Mouse (Mus musculus): ENCODE results near the gene 4921511M17Rik. TPM values are rescaled to one million over a fixed set of nuclear protein-coding genes. Genes with fewer than 3 reads are reported as not detected.
A peak's percentile ranks its signal among the peaks of the same experiment; 100 is the strongest.
"Not testable (repeated sequence)": the region's sequence is repeated elsewhere in the genome, so short reads cannot be mapped to it uniquely, and the experiment has no call there.

4921511M17Rik gene
- polyA plus RNA-seq (2012; rRNA removed), result not detected in 2 replicates

GRCm38 (mm10) chrX:154033727-154034126 is at the start of gene 4921511M17Rik:
Gene 4921511M17Rik (minus strand): TSS chrX:154033827.
- not testable (repeated sequence) for H3K4me3 ChIP-seq (ENCODE audit: insufficient read depth, low read depth, low read length); H3K27ac ChIP-seq (ENCODE audit: insufficient read depth, low read depth, low read length); H3K4me1 ChIP-seq (ENCODE audit: control insufficient read depth, insufficient read depth, low read length); DNase-seq; H3K36me3 ChIP-seq (ENCODE audit: control insufficient read depth, insufficient read depth, low read length); H3K27me3 ChIP-seq (replicated peaks; ENCODE audit: control insufficient read depth, insufficient read depth, low read length)

DNA sequence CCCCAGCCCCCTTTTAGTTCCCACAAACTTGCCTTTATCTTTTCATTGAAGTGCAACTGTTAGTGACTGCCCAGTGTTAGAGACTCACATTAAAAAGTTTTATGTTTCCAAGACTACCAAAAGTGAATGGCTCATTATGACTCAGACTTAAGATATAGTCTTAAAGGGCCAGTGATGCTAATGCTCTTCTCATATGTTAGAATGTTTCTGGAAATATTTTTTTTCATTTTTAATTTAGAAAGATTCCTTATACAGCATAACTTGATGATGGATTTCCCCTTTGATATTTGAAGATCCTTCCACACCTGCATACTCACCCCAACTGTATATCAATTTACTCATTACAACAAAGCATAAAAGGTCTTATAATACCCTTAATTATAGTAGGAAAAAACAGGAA is 21.3 kb upstream of the 4921511M17Rik start, which contains the start of gene Gm10057:
Gene Gm10057 (minus strand): TSS at position 101 of the 400 bp plus-strand sequence.
- not testable (repeated sequence) for H3K4me3 ChIP-seq (ENCODE audit: insufficient read depth, low read depth, low read length); H3K27me3 ChIP-seq (replicated peaks; ENCODE audit: control insufficient read depth, insufficient read depth, low read length); H3K27ac ChIP-seq (ENCODE audit: insufficient read depth, low read depth, low read length); H3K36me3 ChIP-seq (ENCODE audit: control insufficient read depth, insufficient read depth, low read length); H3K4me1 ChIP-seq (ENCODE audit: control insufficient read depth, insufficient read depth, low read length); DNase-seq

GRCm38 (mm10) chrX:154012540-154012939 is 21.1 kb downstream of the 4921511M17Rik start, which contains the start of gene Samt1:
Gene Samt1 (minus strand): TSS chrX:154012640.
- H3K27ac ChIP-seq (ENCODE audit: insufficient read depth, low read depth, low read length); H3K36me3 ChIP-seq (ENCODE audit: control insufficient read depth, insufficient read depth, low read length); DNase-seq; H3K4me3 ChIP-seq (ENCODE audit: insufficient read depth, low read depth, low read length); H3K27me3 ChIP-seq (replicated peaks; ENCODE audit: control insufficient read depth, insufficient read depth, low read length); H3K4me1 ChIP-seq (ENCODE audit: control insufficient read depth, insufficient read depth, low read length): not testable (repeated sequence)

- H3K36me3 ChIP-seq (ENCODE audit: control insufficient read depth, insufficient read depth, low read length); H3K4me3 ChIP-seq (ENCODE audit: insufficient read depth, low read depth, low read length); H3K27me3 ChIP-seq (replicated peaks; ENCODE audit: control insufficient read depth, insufficient read depth, low read length); H3K27ac ChIP-seq (ENCODE audit: insufficient read depth, low read depth, low read length); H3K4me1 ChIP-seq (ENCODE audit: control insufficient read depth, insufficient read depth, low read length); DNase-seq: not testable (repeated sequence)
- WGBS, result no CpG with 5 or more reads among the region's 2 CpGs
Measured at GRCm38 (mm10) chrX:153976914-153977313, 56.7 kb downstream of the 4921511M17Rik start.

DNA sequence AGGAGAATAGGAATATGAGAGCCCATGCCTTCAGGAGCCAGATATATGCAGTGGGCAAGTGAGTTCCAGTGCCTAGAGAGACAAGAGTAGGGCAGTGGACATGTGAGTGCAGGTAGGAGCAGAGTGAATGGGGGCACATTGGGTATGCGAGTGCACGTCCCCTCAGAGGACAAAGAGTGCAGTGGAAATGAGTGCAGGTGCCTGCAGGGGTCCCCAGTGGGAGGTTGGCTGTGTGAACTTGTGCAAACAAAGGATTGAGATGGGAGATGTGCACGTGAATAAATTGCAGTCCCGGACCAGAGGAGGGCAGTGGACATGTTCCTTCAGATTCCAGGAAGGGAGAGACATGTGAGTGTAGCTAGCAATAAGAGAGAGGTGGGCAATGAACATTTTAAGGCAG is 57.2 kb downstream of the 4921511M17Rik start:
- not testable (repeated sequence) for H3K4me3 ChIP-seq (ENCODE audit: insufficient read depth, low read depth, low read length); H3K27me3 ChIP-seq (replicated peaks; ENCODE audit: control insufficient read depth, insufficient read depth, low read length); DNase-seq; H3K4me1 ChIP-seq (ENCODE audit: control insufficient read depth, insufficient read depth, low read length); H3K36me3 ChIP-seq (ENCODE audit: control insufficient read depth, insufficient read depth, low read length); H3K27ac ChIP-seq (ENCODE audit: insufficient read depth, low read depth, low read length)
- WGBS, result 7% methylated on average over 4 of the region's 4 CpGs

DNA sequence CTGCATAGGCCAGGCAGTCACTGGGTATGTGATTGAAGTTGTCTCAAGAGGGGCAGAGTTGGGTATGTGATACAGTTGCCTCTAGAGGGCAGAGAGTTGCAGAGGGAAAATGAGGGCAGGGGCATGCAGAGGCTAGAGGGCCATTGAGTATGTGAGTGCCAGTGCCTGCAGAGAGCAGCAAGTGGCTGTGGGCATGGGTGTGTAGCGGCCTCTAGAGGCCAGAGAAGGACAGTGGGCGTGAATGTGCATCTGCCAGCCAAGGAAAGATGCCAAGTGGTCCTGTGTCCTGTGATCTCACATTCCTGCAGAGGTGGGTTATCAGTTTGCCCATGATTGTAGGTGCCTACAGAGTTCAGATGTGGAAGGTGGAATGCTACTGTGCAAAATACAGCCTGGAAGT is 59.2 kb downstream of the 4921511M17Rik start:
- Histone ChIP-seq H3K36me3 (ENCODE audit: control insufficient read depth, insufficient read depth, low read length) (no peaks in the 10 kb centered on the region), H3K4me1 (ENCODE audit: control insufficient read depth, insufficient read depth, low read length) (no peaks in the 10 kb centered on the region), H3K27me3 (replicated peaks; ENCODE audit: control insufficient read depth, insufficient read depth, low read length) (no peaks in the 10 kb centered on the region), H3K27ac (ENCODE audit: insufficient read depth, low read depth, low read length) (no peak overlapping the region), H3K4me3 (ENCODE audit: insufficient read depth, low read depth, low read length) (no peak overlapping the region)
- TF ChIP-seq CTCF (conservative IDR thresholded peaks at IDR 0.05; ENCODE audit: insufficient read depth, insufficient read length, low read depth, low read length), result no peak; the same call in 1 of the 2 replicates
- TF ChIP-seq POLR2A (IDR thresholded peaks at IDR 0.05; ENCODE audit: low read depth, low read length), result no peak
- DNase-seq, result peak; percentile 0
- 10% methylated on average over 2 of the region's 2 CpGs for WGBS

Other genes with a start within 250 kb of the 4921511M17Rik start
- 0.69 TPM in 2 replicates for gene Spin2c, start 201.6 kb downstream of the 4921511M17Rik start, polyA plus RNA-seq (2012; rRNA removed)
- gene Samt1, start 21.2 kb downstream of the 4921511M17Rik start, polyA plus RNA-seq (2012; rRNA removed), result not detected in 2 replicates
- gene Gm10057, start 21.2 kb upstream of the 4921511M17Rik start, polyA plus RNA-seq (2012; rRNA removed), result not detected in 2 replicates
- not detected in 2 replicates for gene Gm15140, start 86.9 kb upstream of the 4921511M17Rik start, polyA plus RNA-seq (2012; rRNA removed)

All from kidney, adult 2 months (tissue).